Mouse (Mus musculus) testis, adult 2 months (tissue): Measurements from ENCODE around the gene Cox7b.

Source experiments
- CTCF ChIP-seq: fragments of 200-500 bp; IDR thresholded peaks from 2 replicates; pipeline ENCODE4 v1.5.1; 2012; ENCODE audit warnings: low read depth, mild to moderate bottlenecking, inconsistent platforms, low read length, moderate library complexity; ENCODE audit not compliant: control insufficient read depth, insufficient read depth, insufficient replicate concordance
- POLR2A ChIP-seq: fragments of 200-500 bp; IDR thresholded peaks from 2 replicates; pipeline ENCODE4 v1.6.1; 2012; ENCODE audit warnings: low read depth, mild to moderate bottlenecking, inconsistent platforms, low read length, moderate library complexity; ENCODE audit not compliant: control insufficient read depth

DNA sequence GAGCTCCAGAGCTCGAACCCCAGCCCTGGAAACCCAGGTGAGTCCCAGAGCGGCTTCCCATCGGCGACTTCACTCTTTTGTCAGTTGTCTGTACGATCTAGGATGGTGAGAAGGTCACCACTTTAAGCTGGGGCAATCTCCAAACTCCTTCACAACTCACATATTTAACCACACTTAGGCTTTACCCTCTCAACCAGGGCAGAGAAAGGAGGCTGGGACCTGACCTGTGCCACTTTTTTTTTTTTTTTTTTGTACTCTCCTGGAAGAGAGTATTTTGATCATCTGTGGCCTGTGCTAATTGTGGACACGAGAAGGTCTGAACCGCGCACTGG lies 11.8 kb downstream of the Cox7b start:
- TF ChIP-seq CTCF, result no peak
- TF ChIP-seq POLR2A, result no peak
